Mouse (Mus musculus): ENCODE results near the gene Pomgnt1. TPM values are rescaled to one million over a fixed set of nuclear protein-coding genes. Genes with fewer than 3 reads are reported as not detected.

Gene Pomgnt1
- total and polyA plus RNA-seq, 2 experiments from 2014 or later: 57.6 to 80.3 TPM

GRCm38 (mm10) chr4:116111486-116111885, 12.2 kb upstream of the Pomgnt1 start:
- no peak overlapping the region for H3K27ac ChIP-seq (ENCODE audit: low read depth, low read length)
- ATAC-seq (no peak), DNase-seq (no peak)
- no peaks in the 10 kb centered on the region for H3K27me3 ChIP-seq (ENCODE audit: insufficient read depth, low read length)
- H3K4me1 ChIP-seq (ENCODE audit: insufficient read depth): no peaks in the 10 kb centered on the region
- no peak overlapping the region for H3K4me2 ChIP-seq (ENCODE audit: low read depth)
- H3K9me3 ChIP-seq (ENCODE audit: low read length): no peaks in the 10 kb centered on the region
- H3K9ac ChIP-seq: no peak overlapping the region
- H3K36me3 ChIP-seq (ENCODE audit: insufficient read depth): no peaks in the 10 kb centered on the region
- no peak for TF ChIP-seq CTCF (IDR thresholded peaks at IDR 0.05; ENCODE audit: low read depth)
- WGBS: 37% methylated on average over 2 of the region's 2 CpGs
- no peak overlapping the region for H3K4me3 ChIP-seq (ENCODE audit: low read depth, low read length)

- Histone ChIP-seq H3K4me1 (ENCODE audit: insufficient read depth) (no peaks in the 10 kb centered on the region), H3K4me3 (ENCODE audit: low read depth, low read length) (peak overlapping the region; percentile 60), H3K27ac (ENCODE audit: low read depth, low read length) (no peak overlapping the region), H3K27me3 (ENCODE audit: insufficient read depth, low read length) (no peaks in the 10 kb centered on the region), H3K9me3 (ENCODE audit: low read length) (no peaks in the 10 kb centered on the region), H3K4me2 (ENCODE audit: low read depth) (peak overlapping the region; percentile 55; the same call in 1 of the 2 replicates), H3K9ac (no peak overlapping the region), H3K36me3 (ENCODE audit: insufficient read depth) (no peaks in the 10 kb centered on the region)
- ATAC-seq: no peak
- no peak for TF ChIP-seq CTCF (IDR thresholded peaks at IDR 0.05; ENCODE audit: low read depth)
- DNase-seq: no peak
- WGBS: 3% methylated on average over 1 of the region's 1 CpGs
Observed at GRCm38 (mm10) chr4:116122762-116123161, 878 bp upstream of the Pomgnt1 start.

GRCm38 (mm10) chr4:116125803-116126386, 2.3 kb downstream of the Pomgnt1 start:
- no peaks in the 10 kb centered on the region for H3K9me3 ChIP-seq (ENCODE audit: low read length)
- no peak overlapping the region for H3K4me2 ChIP-seq (ENCODE audit: low read depth)
- no peaks in the 10 kb centered on the region for H3K4me1 ChIP-seq (ENCODE audit: insufficient read depth)
- H3K9ac ChIP-seq: no peak overlapping the region
- WGBS: 96% methylated on average over 4 of the region's 4 CpGs
- TF ChIP-seq CTCF (IDR thresholded peaks at IDR 0.05; ENCODE audit: low read depth): no peak
- no peak for ATAC-seq
- H3K27ac ChIP-seq (ENCODE audit: low read depth, low read length): no peak overlapping the region
- H3K27me3 ChIP-seq (ENCODE audit: insufficient read depth, low read length): no peaks in the 10 kb centered on the region
- no peak overlapping the region for H3K4me3 ChIP-seq (ENCODE audit: low read depth, low read length)
- H3K36me3 ChIP-seq (ENCODE audit: insufficient read depth): no peaks in the 10 kb centered on the region
- no peak for DNase-seq

DNA sequence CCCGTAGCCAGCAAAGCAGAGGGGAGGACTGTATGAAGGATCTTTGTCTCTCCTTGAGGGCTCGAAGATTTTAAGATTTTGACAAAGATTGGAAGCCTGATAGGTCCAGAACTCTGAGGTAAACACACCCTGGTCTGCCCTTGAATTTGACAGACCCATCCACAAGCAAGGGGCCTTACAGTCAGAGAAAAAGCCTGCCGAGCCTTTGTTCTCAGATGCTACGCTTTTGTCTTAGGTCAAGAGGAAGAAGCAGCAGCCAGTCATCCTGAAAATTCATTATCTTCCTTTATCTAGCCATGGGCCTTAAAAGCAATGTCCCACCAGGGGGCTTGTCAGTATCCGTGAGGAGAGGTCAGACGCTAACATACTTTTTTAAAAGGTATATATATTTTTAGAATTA, 4.3 kb downstream of the Pomgnt1 start:
- no peak for TF ChIP-seq CTCF (IDR thresholded peaks at IDR 0.05; ENCODE audit: low read depth)
- no peaks in the 10 kb centered on the region for H3K9me3 ChIP-seq (ENCODE audit: low read length)
- no peak overlapping the region for H3K27ac ChIP-seq (ENCODE audit: low read depth, low read length)
- ATAC-seq (no peak), DNase-seq (no peak)
- H3K27me3 ChIP-seq (ENCODE audit: insufficient read depth, low read length): no peaks in the 10 kb centered on the region
- H3K9ac ChIP-seq: no peak overlapping the region
- no peak overlapping the region for H3K4me2 ChIP-seq (ENCODE audit: low read depth)
- no peaks in the 10 kb centered on the region for H3K4me1 ChIP-seq (ENCODE audit: insufficient read depth)
- no peaks in the 10 kb centered on the region for H3K36me3 ChIP-seq (ENCODE audit: insufficient read depth)
- 73% methylated on average over 6 of the region's 6 CpGs for WGBS
- H3K4me3 ChIP-seq (ENCODE audit: low read depth, low read length): no peak overlapping the region

DNA sequence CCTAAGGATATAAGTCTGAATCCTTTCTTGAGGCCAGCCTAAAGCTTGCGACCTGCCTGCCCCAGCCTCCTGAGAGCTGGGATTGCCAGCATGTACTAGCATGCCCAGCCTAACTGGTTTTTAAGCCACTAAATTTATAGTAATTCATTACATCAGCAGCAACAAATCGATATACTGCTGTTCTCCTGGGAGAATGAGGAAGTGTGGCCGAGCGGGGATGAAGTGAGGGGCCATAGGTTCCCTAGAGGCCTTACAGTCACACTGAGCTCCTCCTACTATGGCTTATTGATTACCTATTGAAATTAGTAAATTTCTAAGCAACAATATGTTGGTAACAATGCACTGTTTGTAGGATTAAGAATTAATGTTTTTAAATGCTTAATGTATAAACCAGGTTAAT, 9.5 kb downstream of the Pomgnt1 start:
- Histone ChIP-seq H3K4me2 (ENCODE audit: low read depth) (no peak overlapping the region), H3K4me3 (ENCODE audit: low read depth, low read length) (no peak overlapping the region), H3K27me3 (ENCODE audit: insufficient read depth, low read length) (no peaks in the 10 kb centered on the region), H3K4me1 (ENCODE audit: insufficient read depth) (no peaks in the 10 kb centered on the region), H3K9ac (no peak overlapping the region), H3K9me3 (ENCODE audit: low read length) (no peaks in the 10 kb centered on the region), H3K36me3 (ENCODE audit: insufficient read depth) (no peaks in the 10 kb centered on the region), H3K27ac (ENCODE audit: low read depth, low read length) (no peak overlapping the region)
- TF ChIP-seq CTCF (IDR thresholded peaks at IDR 0.05; ENCODE audit: low read depth): no peak
- ATAC-seq (no peak), DNase-seq (no peak)
- 91% methylated on average over 4 of the region's 4 CpGs for WGBS

DNA sequence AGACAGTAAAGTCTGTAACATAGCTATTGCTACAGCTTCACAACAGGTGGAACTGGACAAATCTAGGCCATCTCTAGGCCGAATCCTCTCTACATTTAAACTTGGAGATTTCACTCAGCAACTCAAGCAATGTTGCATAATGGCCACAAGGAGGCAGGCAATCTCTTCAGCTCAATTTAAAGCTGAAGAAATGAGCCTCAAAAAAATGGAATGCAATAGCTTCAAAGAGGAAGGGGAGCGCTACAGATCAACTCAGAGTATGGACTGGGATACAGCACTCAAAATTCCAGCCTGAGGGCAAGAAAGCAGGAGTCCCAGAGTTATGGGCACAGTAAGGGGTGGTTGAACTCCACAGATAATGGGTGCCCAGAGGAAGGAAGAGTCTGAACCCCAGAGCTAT, 11.3 kb downstream of the Pomgnt1 start:
- TF ChIP-seq CTCF (IDR thresholded peaks at IDR 0.05; ENCODE audit: low read depth): peak; percentile 94
- H3K9me3 ChIP-seq (ENCODE audit: low read length): no peaks in the 10 kb centered on the region
- H3K36me3 ChIP-seq (ENCODE audit: insufficient read depth): no peaks in the 10 kb centered on the region
- H3K4me2 ChIP-seq (ENCODE audit: low read depth): no peak overlapping the region
- H3K27ac ChIP-seq (ENCODE audit: low read depth, low read length): no peak overlapping the region
- H3K9ac ChIP-seq: no peak overlapping the region
- no peaks in the 10 kb centered on the region for H3K4me1 ChIP-seq (ENCODE audit: insufficient read depth)
- no peak overlapping the region for H3K4me3 ChIP-seq (ENCODE audit: low read depth, low read length)
- no peaks in the 10 kb centered on the region for H3K27me3 ChIP-seq (ENCODE audit: insufficient read depth, low read length)
- DNase-seq: peak; percentile 76
- WGBS: 21% methylated on average over 2 of the region's 2 CpGs
- ATAC-seq: peak; percentile 77

DNA sequence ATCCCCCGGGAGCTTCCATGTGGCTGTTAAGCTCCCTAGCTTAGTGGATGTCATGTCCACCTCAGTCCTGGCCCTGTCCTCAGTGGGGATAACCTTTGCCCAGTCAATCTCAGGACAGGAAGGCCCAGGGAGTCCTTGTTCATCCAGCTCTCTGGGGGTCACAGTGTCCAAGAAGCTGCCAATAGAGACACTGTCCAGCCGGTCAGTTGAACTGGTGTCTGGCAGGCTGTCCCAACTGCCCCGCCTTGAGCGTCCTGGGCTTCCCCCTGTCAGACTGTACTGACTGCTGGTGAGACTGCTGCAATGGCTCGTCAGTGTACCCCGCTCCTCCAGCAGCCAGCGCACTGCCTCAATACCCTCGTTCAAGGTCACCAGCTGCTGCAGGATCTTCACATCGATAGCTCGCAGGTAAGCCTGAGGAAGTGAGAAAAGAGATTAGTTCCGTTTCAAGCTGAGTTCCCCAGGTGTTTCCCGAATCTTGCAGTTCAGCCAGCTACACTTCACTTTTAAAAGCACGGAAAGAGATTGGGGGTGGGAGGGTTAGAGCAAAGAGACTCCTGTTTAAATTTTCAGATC, 13.9 kb downstream of the Pomgnt1 start:
- no peaks in the 10 kb centered on the region for H3K36me3 ChIP-seq (ENCODE audit: insufficient read depth)
- DNase-seq: no peak
- no peak overlapping the region for H3K4me3 ChIP-seq (ENCODE audit: low read depth, low read length)
- peaks cover 5% of the 10 kb centered on the region; the same call in 1 of the 2 replicates for H3K4me1 ChIP-seq (ENCODE audit: insufficient read depth)
- H3K27me3 ChIP-seq (ENCODE audit: insufficient read depth, low read length): no peaks in the 10 kb centered on the region
- ATAC-seq: no peak
- H3K9ac ChIP-seq: no peak overlapping the region
- 55% methylated on average over 13 of the region's 13 CpGs for WGBS
- no peak overlapping the region for H3K4me2 ChIP-seq (ENCODE audit: low read depth)
- no peaks in the 10 kb centered on the region for H3K9me3 ChIP-seq (ENCODE audit: low read length)
- no peak for TF ChIP-seq CTCF (IDR thresholded peaks at IDR 0.05; ENCODE audit: low read depth)
- H3K27ac ChIP-seq (ENCODE audit: low read depth, low read length): no peak overlapping the region

Data from forebrain, postnatal 0 days (tissue).